Mouse (Mus musculus): ENCODE results near the gene Nup85. TPM values are rescaled to one million over a fixed set of nuclear protein-coding genes. Genes with fewer than 3 reads are reported as not detected.

The Nup85 gene
- polyA plus RNA-seq, 1 experiment = 42.6 TPM

DNA sequence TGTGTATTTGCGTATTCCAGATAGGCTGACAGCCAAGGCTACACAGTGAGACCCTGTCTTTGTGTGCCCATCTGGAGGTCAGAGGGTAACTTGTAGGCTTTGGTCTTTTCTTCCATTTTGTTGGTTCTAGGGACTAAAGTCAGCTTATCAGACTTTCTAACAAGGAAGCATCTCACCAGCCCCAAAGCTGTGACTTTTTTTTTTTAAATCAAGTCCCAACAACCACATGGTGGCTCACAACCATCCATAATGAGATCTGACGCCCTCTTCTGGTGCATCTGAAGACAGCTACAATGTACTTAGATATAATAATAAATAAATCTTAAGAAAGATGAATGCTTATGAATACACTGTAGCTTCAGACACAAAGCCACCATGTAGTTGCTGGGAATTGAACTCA lies 26.2 kb upstream of the Nup85 start:
- Histone ChIP-seq H3K36me3 (ENCODE audit: control insufficient read depth, insufficient read depth, low read length) (no peaks in the 10 kb centered on the region; the same call in 1 of the 2 replicates), H3K4me1 (ENCODE audit: control insufficient read depth, insufficient read depth, low read length) (peaks cover 8% of the 10 kb centered on the region; the same call in 1 of the 2 replicates), H3K27me3 (ENCODE audit: control insufficient read depth, insufficient read depth, low read length) (no peaks in the 10 kb centered on the region), H3K27ac (ENCODE audit: control insufficient read depth, insufficient read depth, low read depth, low read length) (no peak overlapping the region), H3K4me3 (ENCODE audit: control insufficient read depth, low read depth, low read length) (no peak overlapping the region)
- TF ChIP-seq CTCF (IDR thresholded peaks at IDR 0.05; ENCODE audit: control insufficient read depth, insufficient read depth, insufficient replicate concordance, low read depth, low read length) = no peak
- TF ChIP-seq POLR2A (IDR thresholded peaks at IDR 0.05; ENCODE audit: control insufficient read depth, low read depth, low read length) = no peak

DNA sequence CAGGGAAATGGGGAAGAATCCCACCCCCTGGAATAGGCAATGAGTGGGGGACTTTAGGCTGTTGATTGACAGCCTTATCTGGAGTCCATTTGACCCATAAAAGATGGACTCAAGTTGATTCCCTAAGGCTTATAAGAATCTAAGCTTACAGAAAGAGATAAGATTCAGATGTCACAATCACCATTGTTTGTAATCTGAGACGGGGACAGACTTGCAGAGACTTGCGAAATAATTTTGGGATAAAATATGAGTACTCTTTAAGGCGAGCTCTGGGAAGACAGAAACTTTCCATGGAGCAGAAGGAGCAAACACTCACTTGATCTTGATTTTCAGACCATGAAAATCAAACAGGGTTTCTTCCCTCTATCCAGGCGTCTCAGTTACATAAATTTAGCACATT lies 20.7 kb upstream of the Nup85 start:
- Histone ChIP-seq H3K27me3 (ENCODE audit: control insufficient read depth, insufficient read depth, low read length) (no peaks in the 10 kb centered on the region), H3K4me1 (ENCODE audit: control insufficient read depth, insufficient read depth, low read length) (peaks cover 4% of the 10 kb centered on the region), H3K36me3 (ENCODE audit: control insufficient read depth, insufficient read depth, low read length) (no peaks in the 10 kb centered on the region), H3K4me3 (ENCODE audit: control insufficient read depth, low read depth, low read length) (no peak overlapping the region), H3K27ac (ENCODE audit: control insufficient read depth, insufficient read depth, low read depth, low read length) (no peak overlapping the region)
- no peak for TF ChIP-seq CTCF (IDR thresholded peaks at IDR 0.05; ENCODE audit: control insufficient read depth, insufficient read depth, insufficient replicate concordance, low read depth, low read length)
- no peak for TF ChIP-seq POLR2A (IDR thresholded peaks at IDR 0.05; ENCODE audit: control insufficient read depth, low read depth, low read length)

DNA sequence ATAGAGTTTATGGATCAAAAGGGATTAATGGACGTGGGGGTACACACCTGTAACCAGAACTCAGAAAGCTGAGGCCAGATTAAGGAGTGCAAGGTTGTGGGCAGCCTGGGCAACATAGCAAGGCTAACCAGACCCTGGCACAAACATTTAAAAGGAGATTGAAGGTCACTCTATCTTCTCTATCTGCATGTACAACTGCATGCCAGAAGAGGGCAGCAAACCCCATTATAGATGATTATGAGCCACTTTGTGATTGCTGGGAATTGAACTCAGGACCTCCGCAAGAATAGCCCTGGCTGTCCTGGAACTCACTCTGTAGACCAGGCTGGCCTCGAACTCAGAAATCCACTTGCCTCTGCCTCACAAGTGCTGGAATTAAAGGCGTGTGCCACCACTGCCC lies 11.5 kb upstream of the Nup85 start:
- no peak for TF ChIP-seq POLR2A (IDR thresholded peaks at IDR 0.05; ENCODE audit: control insufficient read depth, low read depth, low read length)

GRCm38 (mm10) chr11:115555717-115556116 lies 8.5 kb upstream of the Nup85 start:
- Histone ChIP-seq H3K4me1 (ENCODE audit: control insufficient read depth, insufficient read depth, low read length) (no peaks in the 10 kb centered on the region), H3K4me3 (ENCODE audit: control insufficient read depth, low read depth, low read length) (no peak overlapping the region), H3K27ac (ENCODE audit: control insufficient read depth, insufficient read depth, low read depth, low read length) (no peak overlapping the region), H3K27me3 (ENCODE audit: control insufficient read depth, insufficient read depth, low read length) (no peaks in the 10 kb centered on the region), H3K36me3 (ENCODE audit: control insufficient read depth, insufficient read depth, low read length) (no peaks in the 10 kb centered on the region)
- TF ChIP-seq CTCF (IDR thresholded peaks at IDR 0.05; ENCODE audit: control insufficient read depth, insufficient read depth, insufficient replicate concordance, low read depth, low read length) (no peak), POLR2A (IDR thresholded peaks at IDR 0.05; ENCODE audit: control insufficient read depth, low read depth, low read length) (no peak)

More for the DNA sequence above, 11.5 kb upstream of the Nup85 start:
- Histone ChIP-seq H3K4me1 (ENCODE audit: control insufficient read depth, insufficient read depth, low read length) (no peaks in the 10 kb centered on the region), H3K27ac (ENCODE audit: control insufficient read depth, insufficient read depth, low read depth, low read length) (no peak overlapping the region), H3K36me3 (ENCODE audit: control insufficient read depth, insufficient read depth, low read length) (no peaks in the 10 kb centered on the region), H3K27me3 (ENCODE audit: control insufficient read depth, insufficient read depth, low read length) (no peaks in the 10 kb centered on the region), H3K4me3 (ENCODE audit: control insufficient read depth, low read depth, low read length) (no peak overlapping the region)

DNA sequence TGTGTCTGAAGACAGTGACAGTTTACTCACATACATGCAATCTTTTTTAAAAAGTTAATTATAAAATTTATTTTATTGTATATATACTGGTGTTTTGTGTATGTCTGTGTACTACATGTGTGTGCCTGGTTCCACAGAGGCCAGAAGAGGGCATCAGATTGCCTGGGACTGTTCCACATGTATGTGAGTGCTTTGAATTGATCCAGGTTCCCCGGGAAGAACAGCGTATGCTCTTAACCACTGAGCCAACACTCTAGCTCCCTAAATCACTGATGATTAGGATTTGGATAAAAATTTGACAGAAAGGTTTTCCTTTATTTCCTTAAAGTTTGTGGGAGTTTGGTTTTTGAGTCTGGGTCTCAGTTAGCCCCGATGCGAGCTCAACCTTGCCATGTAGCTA lies 828 bp upstream of the Nup85 start:
- peak overlapping the region; percentile 97 for H3K4me3 ChIP-seq (ENCODE audit: control insufficient read depth, low read depth, low read length)
- H3K27me3 ChIP-seq (ENCODE audit: control insufficient read depth, insufficient read depth, low read length) = no peaks in the 10 kb centered on the region
- peaks cover 1% of the 10 kb centered on the region for H3K36me3 ChIP-seq (ENCODE audit: control insufficient read depth, insufficient read depth, low read length)
- H3K27ac ChIP-seq (ENCODE audit: control insufficient read depth, insufficient read depth, low read depth, low read length) = peak overlapping the region; percentile 32
- H3K4me1 ChIP-seq (ENCODE audit: control insufficient read depth, insufficient read depth, low read length) = no peaks in the 10 kb centered on the region; the same call in 1 of the 2 replicates
- TF ChIP-seq POLR2A (IDR thresholded peaks at IDR 0.05; ENCODE audit: control insufficient read depth, low read depth, low read length) (no peak), CTCF (IDR thresholded peaks at IDR 0.05; ENCODE audit: control insufficient read depth, insufficient read depth, insufficient replicate concordance, low read depth, low read length) (no peak)

GRCm38 (mm10) chr11:115564961-115565360 lies 727 bp downstream of the Nup85 start:
- no peaks in the 10 kb centered on the region for H3K27me3 ChIP-seq (ENCODE audit: control insufficient read depth, insufficient read depth, low read length)
- no peaks in the 10 kb centered on the region; the same call in 1 of the 2 replicates for H3K4me1 ChIP-seq (ENCODE audit: control insufficient read depth, insufficient read depth, low read length)
- peaks cover 4% of the 10 kb centered on the region for H3K36me3 ChIP-seq (ENCODE audit: control insufficient read depth, insufficient read depth, low read length)
- H3K4me3 ChIP-seq (ENCODE audit: control insufficient read depth, low read depth, low read length) = peak overlapping the region; percentile 97; the same call in 1 of the 2 replicates
- H3K27ac ChIP-seq (ENCODE audit: control insufficient read depth, insufficient read depth, low read depth, low read length) = no peak overlapping the region; the same call in 1 of the 2 replicates
- TF ChIP-seq POLR2A (IDR thresholded peaks at IDR 0.05; ENCODE audit: control insufficient read depth, low read depth, low read length) = no peak
- no peak for TF ChIP-seq CTCF (IDR thresholded peaks at IDR 0.05; ENCODE audit: control insufficient read depth, insufficient read depth, insufficient replicate concordance, low read depth, low read length)

- no peaks in the 10 kb centered on the region for H3K4me1 ChIP-seq (ENCODE audit: control insufficient read depth, insufficient read depth, low read length)
- TF ChIP-seq CTCF (IDR thresholded peaks at IDR 0.05; ENCODE audit: control insufficient read depth, insufficient read depth, insufficient replicate concordance, low read depth, low read length) = no peak
- TF ChIP-seq POLR2A (IDR thresholded peaks at IDR 0.05; ENCODE audit: control insufficient read depth, low read depth, low read length) = no peak
- H3K27me3 ChIP-seq (ENCODE audit: control insufficient read depth, insufficient read depth, low read length) = no peaks in the 10 kb centered on the region
- H3K27ac ChIP-seq (ENCODE audit: control insufficient read depth, insufficient read depth, low read depth, low read length) = no peak overlapping the region
- H3K4me3 ChIP-seq (ENCODE audit: control insufficient read depth, low read depth, low read length) = no peak overlapping the region
- no peaks in the 10 kb centered on the region for H3K36me3 ChIP-seq (ENCODE audit: control insufficient read depth, insufficient read depth, low read length)
Measured at GRCm38 (mm10) chr11:115579080-115579479, 14.8 kb downstream of the Nup85 start.

Measured in testis, adult 2 months (tissue).